Mouse (Mus musculus): ENCODE results near the gene Tmod1.

The Tmod1 gene

GRCm38 (mm10) chr4:46130221-46130620 is 91.5 kb downstream of the Tmod1 start:
- peak; percentile 31 for DNase-seq (ENCODE audit: low read depth, low spot score)

GRCm38 (mm10) chr4:46131791-46132190 is 93.1 kb downstream of the Tmod1 start:
- no peak for DNase-seq (ENCODE audit: low read depth, low spot score)

GRCm38 (mm10) chr4:46137629-46138286 is 99.0 kb downstream of the Tmod1 start:
- DNase-seq (ENCODE audit: low read depth, low spot score): no peak

- peak; percentile 93 for DNase-seq (ENCODE audit: low read depth, low spot score)
Observed at GRCm38 (mm10) chr4:46138287-46139222, 99.8 kb downstream of the Tmod1 start, which contains the start of the genes Ncbp1 and Tstd2. Ncbp1 (plus strand) TSS chr4:46138613. Tstd2 (minus strand) TSS chr4:46138694.

- no peak for DNase-seq (ENCODE audit: low read depth, low spot score)
Observed at GRCm38 (mm10) chr4:46144323-46144722, 105.6 kb downstream of the Tmod1 start.

GRCm38 (mm10) chr4:46146881-46147280 is 108.1 kb downstream of the Tmod1 start:
- no peak for DNase-seq (ENCODE audit: low read depth, low spot score)

- DNase-seq (ENCODE audit: low read depth, low spot score): no peak
Observed at GRCm38 (mm10) chr4:46151903-46152544, 113.3 kb downstream of the Tmod1 start.

GRCm38 (mm10) chr4:46164027-46164426 is 125.3 kb downstream of the Tmod1 start:
- no peak for DNase-seq (ENCODE audit: low read depth, low spot score)

Data from retina, postnatal 7 days (tissue).